Mouse (Mus musculus): ENCODE results near the gene Ankub1.

Gene Ankub1

GRCm38 (mm10) chr3:57692719-57693118 is at the start of gene Ankub1:
TSS of gene Ankub1 (minus strand) at chr3:57692799.
- no peak for DNase-seq

GRCm38 (mm10) chr3:57739830-57740229 is 47.2 kb upstream of the Ankub1 start:
- DNase-seq, result no peak

- no peak for DNase-seq
Measured at GRCm38 (mm10) chr3:57736419-57737095, 44.0 kb upstream of the Ankub1 start.

DNA sequence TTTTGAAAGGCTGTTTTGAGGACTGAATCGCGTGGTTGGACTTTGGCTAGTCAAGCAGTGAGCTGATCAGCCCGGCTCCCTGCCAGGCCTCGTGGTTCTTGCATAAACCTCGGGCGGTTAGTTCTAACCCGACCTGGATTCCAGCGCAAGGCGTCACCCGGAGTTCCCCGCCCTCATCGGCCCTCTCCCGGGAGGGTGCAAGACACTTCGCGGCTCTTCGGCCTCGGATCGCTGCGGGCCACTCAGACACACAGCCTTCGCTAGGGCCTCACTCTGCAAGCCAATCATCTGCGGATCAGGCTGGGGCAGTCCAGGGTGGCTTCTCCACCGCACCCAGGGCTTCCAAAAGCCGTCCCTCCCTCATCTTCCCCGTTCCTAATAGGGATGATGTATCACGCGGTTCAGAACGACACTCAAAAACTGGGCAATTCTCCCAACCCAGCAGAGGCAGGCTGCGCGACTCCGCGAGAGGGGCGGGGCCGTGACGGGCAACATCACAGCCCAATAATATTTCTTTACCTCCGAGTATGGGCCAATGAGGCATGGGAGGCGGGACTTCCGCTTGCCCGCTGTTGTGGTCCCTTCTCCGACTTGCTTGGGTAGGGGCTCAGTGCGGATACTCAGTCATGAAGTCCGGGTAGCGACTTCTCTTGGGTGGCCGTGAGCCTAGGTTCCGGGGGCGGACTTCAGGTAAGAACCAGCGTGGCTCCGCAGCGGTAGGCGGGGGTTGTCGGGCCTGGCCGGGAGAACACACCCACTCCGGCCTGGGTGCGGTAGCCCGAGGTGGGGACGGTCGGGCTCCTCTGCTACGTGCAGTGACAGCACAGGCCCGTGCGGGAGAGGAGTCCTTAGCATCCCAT is 43.1 kb upstream of the Ankub1 start, which contains the start of gene Rnf13:
TSS of gene Rnf13 (plus strand) at position 552 of the 860 bp plus-strand sequence.
- DNase-seq, result peak; percentile 98

- no peak for DNase-seq
Measured at GRCm38 (mm10) chr3:57732206-57732915, 39.8 kb upstream of the Ankub1 start.

- no peak for DNase-seq
Measured at GRCm38 (mm10) chr3:57714151-57714550, 21.6 kb upstream of the Ankub1 start.

DNA sequence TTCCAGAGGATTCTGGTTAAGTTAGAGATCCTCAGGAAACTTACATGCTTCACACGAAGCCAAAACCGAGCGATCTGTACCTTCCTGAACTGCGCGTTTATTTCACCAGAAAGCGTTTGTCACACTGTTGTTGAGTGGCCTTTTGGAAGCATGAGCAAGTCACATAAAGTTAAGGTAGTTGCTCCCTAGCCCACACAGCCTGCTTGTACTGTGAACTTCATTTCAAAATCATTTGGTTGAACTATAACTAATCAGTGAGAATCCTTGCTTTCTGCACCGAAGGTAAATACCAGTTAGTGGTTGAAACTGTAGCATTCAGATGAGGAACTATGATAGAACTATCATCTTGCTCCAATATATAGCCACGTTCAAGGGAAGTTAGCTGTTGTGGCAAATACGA is 4.2 kb upstream of the Ankub1 start:
- DNase-seq, result peak in 1 of 2 experiments; percentile 12

DNA sequence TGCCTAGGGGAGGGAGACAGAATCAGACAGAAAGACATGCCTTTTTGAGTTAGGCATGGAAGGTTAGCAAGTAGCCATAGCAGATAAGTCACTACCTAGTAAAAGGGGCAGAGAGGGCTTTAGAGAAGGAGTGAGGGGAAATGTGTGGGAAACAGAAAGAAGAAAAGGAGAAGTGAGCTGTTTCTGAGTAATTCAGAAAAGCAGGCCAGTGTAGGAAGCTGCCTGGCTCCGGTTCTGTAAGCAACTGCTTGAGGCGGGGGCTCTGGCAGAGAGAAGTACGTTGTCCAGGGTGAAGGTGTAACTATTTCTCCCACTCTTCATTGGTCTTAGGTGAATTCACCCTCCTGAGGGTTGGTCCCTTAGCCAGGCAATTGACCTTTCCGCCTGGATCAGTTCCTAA is 3.6 kb upstream of the Ankub1 start:
- no peak for DNase-seq

DNA sequence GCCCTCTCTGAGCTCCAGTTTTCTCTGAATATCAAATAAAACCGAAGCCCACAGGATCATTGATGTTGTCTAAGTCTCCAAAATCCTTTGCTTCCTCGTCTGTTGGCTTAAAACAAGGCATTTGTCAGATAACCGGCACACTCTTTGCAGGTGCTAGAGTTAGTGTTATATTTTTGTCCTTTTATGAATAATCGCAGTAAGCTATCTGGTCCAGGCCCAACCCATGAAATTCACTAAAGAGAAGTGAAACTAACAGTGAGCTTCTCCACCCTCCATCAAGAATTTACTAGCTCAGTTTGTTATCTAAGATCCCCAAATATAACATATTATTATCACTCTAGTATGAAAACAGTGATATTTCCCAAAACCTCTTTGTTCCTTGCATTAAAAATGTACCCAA is 827 bp downstream of the Ankub1 start:
- no peak for DNase-seq

- no peak for DNase-seq
Measured at GRCm38 (mm10) chr3:57677786-57678185, 14.8 kb downstream of the Ankub1 start.

DNA sequence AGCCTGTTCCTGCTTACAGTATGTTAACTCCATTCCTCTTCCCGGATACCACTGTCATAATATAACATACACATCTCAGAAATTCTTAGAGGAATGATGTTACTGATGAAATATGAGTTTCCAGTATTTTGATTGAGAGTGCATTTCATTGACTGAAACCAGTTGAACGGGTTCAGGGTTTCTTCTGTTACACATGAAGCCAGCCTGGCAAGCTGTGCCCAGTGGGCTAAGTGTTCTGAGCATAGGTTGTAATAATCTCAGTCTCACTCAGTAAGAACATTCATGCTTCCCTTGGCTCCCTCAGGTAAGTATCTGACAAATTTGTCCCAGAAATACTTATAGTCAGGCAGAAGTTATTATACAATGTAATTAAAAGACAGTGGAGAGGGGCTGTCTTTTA is 18.5 kb downstream of the Ankub1 start:
- DNase-seq, result no peak

DNA sequence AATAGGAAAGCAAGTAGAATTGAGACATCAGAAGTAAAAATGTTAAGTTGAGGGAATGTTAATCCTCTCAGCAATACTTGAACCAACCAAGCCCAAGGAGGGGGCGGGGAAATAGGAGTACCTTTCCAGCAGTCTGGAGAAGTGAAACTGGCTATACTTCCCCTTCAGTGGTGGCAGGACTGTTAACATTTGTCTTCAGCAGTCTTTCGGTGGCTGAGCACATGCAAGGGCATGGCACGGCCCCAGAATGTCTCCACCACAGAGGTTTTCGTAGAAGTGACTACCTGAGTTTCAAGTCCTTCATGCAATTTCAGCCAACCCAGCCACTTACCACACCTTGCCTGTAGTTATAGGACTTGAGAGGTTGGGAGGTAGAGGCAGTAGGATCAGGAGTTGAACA is 19.0 kb downstream of the Ankub1 start:
- DNase-seq, result no peak

- DNase-seq, result peak; percentile 56 to 86
Measured at GRCm38 (mm10) chr3:57667054-57667723, 25.4 kb downstream of the Ankub1 start.

- DNase-seq, result no peak
Measured at GRCm38 (mm10) chr3:57665880-57666279, 26.7 kb downstream of the Ankub1 start.

DNA sequence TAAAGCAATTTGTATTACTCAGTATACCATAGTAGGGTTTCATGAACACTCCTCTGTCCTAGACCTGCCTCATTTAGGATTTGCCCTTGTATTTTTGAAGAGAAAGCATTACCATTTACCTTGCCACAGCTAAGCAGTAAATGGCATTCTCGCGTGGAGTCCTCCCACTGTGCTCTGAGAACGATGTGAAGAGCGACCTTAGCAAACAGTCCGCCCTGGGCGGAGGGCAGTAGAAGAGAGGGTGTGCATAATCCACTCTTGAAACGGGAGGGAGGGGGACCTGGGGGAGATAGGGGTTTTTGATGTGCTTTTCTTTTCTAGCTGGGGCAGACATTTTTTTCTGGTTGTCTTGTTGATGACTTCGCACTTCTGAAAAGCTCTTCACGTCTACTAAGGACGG is 27.9 kb downstream of the Ankub1 start:
- no peak for DNase-seq

- DNase-seq, result peak in 1 of 2 experiments; percentile 65
Measured at GRCm38 (mm10) chr3:57663731-57664130, 28.9 kb downstream of the Ankub1 start.

- no peak for DNase-seq
Measured at GRCm38 (mm10) chr3:57658608-57659007, 34.0 kb downstream of the Ankub1 start.

- DNase-seq, result no peak
Measured at GRCm38 (mm10) chr3:57653646-57654045, 39.0 kb downstream of the Ankub1 start.

GRCm38 (mm10) chr3:57652485-57652884 is 40.1 kb downstream of the Ankub1 start:
- no peak for DNase-seq

DNA sequence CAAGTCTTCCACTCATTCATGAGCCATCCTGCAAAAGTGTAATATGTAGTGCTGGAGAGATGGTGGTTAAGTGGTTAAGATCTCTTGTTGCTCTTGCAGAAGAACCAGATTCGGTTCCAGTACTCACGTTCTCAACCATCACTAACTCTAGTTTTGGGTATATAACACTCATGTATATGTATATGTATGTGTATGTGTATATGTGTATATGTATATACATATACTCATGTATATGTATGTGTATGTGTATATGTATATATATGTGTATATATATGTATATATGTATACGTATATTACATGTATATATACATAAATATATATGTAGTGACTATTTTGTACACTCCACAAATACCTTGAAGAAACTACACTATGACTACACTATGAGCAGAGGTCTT is 40.7 kb downstream of the Ankub1 start:
- no peak for DNase-seq

DNA sequence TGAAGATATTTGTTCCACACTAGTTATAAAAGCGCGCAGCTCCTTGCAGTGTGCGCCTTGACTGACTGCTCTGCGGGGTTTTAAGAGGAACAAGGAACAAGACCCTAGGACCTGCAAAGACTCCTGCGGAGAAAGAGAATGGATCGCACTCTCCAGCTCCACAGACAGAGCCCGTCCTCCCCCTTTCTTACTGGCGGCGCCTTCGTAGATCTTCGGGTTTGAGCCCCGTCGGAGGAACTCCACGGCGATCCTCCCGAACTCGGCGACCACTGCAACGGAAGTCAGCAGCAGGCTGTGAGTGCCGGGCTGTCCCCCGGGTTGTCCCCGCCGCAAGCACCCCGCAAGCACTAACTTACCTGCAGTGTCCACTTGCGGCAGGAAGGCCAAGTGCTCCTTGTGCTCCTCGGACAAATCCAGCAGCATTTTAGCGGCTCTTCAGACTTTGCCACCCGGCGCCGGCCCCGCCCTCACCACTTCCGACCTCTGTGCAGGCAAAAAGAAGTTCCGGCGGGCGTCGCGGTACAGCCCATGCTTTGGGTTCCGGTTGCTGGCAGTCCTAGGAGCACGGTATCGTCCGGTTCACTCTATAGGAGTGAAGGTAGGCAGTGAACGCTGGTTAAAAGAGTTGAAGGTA is 41.3 kb downstream of the Ankub1 start, which contains the start of gene Commd2:
TSS of gene Commd2 (minus strand) at position 485 of the 634 bp plus-strand sequence.
- DNase-seq, result peak; percentile 91

DNA sequence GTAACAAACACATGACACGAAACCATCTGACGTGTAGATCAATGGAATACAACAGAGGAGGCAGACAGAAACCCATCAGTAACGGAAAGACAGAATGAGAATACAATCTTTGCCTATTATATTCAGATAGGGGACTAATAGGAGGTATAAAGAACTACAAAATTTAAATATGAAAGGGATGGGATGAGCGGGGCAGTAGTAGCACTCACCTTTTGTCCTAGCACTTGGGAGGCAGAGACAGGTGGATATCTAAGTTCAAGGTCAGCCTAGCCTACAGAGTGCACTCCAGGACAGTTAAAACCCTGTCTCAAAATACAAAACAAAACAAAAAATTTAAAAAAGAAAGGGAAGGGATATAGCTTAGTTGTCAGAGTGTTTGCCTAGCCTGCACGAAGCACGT is 49.4 kb downstream of the Ankub1 start:
- DNase-seq, result no peak
